Mouse (Mus musculus) retina, embryonic 14.5 days (tissue): ENCODE results near the gene Ctnna2.

ENCODE experiments used
- DNase-seq: peaks from one replicate; pipeline ENCODE4 v3.0.0-alpha.2; 2015; ENCODE audit warnings: low spot score

Ctnna2 gene

DNA sequence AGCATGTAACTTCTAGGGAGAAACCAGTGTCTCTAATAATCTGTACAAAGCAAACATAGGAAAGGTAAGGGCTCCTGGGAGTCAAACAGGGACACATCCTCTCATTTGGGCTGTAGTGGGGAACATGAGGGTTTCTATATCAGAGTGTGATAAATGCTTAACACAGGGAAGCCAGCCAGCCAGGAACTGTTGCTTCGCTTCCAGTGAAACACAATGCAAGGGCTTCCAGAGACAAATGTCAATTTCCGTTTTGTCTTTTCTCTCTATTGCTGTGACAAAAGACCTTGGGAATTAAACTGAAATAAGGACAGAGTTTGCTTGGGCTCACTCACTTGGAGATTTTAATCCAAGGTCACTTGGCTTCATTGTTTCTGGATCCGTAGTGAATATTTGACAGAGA is 162.4 kb downstream of the Ctnna2 start:
- no peak for DNase-seq

DNA sequence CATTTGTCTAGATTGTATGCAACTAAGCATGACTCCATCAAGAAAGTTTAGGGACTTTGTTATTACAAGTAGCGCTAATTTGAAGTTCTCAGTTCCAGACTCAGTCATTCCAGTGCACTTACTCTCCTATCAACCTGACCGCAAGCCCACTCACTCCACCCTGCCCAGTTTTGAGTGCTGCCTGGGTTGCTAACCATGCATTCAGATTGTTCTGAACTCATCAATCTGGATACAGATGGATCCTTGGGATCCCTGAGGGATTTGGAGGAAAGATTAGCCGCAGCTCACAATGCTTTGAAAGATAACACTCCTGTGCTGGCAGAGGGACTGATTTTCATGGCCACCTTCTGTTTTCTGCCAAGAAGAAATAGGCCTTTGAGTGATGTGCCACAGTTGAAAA is 168.5 kb downstream of the Ctnna2 start:
- DNase-seq, result no peak

DNA sequence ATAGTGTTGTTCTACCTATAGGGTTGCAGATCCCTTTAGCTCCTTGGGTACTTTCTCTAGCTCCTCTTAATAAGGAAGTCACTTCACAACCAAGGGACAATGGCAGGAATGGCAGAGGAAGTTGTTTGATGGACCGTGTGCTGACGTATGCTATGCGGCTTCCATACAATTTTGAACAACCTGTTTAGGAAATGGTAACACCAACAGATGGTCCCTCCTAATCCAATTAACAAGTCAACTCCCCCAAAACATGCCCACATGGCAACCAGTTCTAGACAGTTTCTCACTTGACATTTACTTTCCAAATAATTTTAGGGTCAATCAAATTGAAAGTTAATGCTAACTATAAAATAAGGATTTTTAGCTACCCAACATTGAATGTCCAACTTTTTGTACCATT is 176.9 kb downstream of the Ctnna2 start:
- DNase-seq, result no peak

DNA sequence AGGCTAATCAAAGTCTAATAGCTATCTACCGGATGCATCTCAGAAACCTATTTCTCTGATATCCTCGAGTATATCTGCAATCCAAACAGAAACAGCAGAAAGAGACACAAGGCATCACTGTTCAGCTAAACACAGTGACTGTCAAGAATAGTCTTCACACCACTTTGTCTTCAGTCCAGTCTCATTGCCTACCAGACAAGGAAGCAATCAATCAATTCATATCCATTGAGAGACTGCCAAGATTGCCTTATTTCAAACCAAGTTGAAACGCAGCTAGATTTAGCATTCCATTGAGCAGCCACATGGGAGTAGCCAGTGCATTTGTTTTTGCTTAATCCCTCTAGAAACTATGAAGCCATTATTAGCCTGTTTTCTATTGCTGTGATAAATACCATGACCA is 196.2 kb downstream of the Ctnna2 start:
- DNase-seq, result no peak

DNA sequence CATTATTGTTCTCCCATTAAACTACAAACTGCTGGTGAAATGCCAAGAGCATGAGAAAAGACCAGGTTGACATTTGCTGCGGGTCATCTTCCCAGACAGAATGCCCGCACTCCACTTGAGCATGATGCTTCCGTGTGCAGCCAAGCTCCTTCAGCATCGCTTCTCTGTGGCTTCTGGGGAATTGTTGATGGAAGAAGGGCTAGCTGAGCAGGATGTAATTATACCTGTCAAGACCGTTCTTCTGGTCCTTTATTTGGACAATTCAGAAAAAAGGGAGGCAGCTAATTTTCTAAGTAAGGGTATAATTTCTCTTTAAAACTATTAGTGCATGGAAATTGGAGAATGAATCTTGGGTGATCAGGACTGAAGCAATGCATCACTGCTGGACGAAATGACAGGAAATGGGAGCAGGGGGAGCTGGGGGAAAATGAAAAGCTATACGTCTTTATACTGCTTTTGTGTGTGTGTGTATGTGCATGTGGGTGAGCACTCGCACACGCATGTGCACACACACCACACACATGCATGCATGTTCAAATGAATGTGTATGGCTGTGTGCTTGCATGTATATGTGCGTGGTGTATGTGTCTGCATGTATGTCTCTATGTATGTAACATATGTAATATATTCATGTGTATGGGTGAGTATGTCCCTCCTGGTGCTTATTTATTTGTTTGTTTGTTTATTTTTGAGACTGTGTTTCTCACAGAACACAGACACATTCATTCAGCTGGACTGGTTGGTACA is 211.0 kb downstream of the Ctnna2 start:
- no peak for DNase-seq

DNA sequence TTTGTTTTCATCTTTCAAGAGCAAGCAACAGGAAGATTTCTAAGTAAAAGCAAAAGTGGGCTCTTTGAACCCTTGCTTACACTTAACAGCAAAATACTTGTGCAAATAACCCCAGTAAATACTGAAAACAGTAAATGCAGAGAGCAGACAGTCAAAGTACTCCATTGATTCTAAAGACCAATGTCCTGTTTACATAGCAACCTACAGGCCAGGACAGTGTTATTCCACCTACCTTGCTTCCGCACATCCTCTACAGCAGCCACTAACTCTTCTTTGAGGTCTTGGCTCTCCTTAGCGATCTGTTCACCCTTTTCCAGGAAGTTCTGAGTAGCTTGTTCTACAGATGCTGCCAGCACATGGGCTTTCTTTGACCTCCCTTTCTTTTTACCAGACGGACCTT is 221.3 kb downstream of the Ctnna2 start:
- DNase-seq, result no peak

DNA sequence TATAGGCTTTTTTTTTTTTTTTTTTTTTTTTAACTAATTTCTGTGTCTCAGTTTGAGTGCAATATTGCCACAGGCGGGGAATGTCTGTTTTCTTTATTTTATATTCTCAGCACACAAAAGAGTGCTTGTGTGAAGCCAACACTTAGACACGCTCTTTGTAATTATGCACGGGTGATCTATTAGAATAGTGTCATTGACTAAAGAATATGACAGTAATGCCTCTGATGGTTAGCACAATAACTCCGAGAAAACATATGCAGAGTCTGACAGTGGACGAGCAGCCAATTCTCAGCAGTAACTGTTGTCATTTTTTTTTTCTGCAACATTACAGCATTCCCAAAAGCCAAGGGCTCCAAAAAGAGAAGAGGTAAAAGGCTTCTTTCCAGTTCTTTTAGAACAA is 234.1 kb downstream of the Ctnna2 start:
- DNase-seq, result peak; percentile 13

DNA sequence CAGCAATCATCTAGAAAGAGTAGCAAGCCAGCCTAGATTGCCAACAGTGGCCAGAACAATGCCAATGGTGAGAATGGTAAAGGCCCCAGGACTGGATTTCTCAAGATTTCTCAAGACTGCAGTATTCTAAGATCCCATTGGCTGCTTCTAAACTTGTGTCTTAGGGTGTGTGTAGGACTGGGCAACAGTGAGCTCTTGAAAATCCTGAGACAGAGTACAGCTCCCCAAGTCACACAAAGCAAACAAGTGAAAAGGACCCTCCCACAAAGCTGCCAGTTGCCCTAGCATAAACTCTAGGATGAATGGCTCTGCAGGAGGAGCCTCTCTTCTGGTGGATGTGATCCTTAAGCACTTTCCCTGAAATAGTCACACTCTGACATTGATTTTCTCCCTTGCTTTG is 235.8 kb downstream of the Ctnna2 start:
- no peak for DNase-seq

DNA sequence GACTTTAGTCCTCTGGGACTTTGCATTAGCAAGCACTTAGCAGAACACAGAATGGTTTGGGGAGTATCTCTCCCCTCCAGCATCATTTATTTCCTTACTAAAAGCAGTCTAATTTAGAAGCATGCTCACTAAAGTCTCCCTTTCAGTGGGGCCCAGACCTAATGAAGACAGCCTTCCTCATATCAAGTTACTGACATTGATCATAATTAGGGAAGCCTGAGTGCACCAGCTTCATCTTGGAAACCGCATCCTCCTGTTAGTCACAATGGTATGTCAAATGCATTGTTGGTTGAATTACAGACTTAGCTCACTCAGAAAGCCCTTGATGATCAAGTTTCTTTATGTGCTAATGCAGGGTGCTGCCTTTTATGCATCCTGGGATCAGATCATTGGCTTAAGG is 236.5 kb downstream of the Ctnna2 start:
- peak; percentile 47 for DNase-seq

DNA sequence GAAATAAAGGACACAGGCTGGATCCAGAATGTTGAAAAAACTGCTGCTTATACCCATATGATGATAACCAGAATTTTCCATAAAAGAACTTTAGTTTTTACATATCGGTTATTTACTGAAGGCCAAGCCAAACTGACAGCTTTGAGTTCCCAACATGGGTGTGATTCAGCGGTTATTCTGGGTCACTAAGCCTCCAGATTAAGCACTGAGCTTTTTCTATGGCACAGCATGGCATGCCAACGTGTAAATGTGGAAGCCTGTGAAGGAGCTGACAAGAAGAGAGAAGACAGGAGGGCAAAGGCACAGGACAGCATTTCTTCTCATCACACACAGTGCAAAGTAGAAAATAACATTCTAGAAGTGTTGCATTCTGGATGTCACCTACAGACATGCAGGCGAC is 240.9 kb downstream of the Ctnna2 start:
- peak; percentile 36 for DNase-seq

DNA sequence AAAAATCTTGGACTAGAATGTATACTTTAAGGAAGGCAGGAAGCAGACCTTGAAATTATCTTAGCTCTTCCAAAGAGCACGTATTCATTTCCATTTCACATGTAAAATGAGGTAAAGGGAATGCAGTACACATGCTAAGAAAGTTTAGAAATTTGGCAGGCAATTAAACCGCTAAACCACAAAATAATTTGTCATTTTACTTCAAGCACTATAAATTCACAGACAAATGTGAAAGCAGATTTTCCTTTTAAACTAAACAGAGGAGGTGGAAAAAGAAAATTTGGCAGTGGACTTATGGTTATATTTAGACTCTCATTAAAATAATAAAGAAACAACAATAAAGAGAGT is 254.6 kb downstream of the Ctnna2 start:
- no peak for DNase-seq

DNA sequence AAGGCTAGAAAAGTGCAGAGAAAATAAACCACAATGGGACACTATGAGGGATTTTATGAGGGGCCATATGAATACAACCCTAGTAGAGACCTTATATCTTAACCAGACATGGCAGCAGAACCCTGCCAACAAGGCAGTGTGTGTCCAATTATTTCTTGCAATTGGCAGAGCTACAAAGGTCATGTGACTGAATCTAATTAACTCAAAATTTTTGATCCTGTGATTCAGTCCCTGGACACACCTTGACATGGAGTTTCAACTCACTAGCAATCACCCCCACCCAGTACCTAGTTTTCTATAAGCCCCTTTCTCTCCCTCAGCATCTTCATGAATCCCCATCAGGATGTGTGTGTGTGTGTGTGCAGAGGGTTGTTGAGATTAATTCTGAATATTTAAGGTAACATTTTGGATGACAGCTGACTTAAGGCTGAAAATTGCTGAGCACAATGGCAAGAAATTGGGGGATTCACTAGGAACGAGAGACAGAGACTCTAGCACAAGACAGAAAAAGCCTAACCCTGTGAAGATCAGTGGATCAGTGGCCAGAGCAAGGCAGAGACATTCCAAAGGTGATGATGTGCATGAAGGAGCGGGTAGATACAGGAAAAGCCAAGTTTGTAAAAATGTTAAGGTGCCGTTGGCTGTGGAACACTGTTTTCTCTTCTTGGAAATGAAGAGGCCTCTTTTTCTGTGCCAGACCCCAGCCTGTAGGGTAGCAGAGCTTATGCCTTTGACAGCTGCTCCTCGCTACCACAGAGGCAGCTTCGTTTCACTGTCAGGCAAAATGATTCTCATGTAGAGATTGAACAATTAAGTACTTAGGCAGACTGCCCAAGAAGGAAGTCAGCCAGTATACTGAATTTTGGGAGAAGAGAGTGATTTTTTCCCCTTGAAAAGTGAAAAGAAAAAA is 255.2 kb downstream of the Ctnna2 start:
- DNase-seq, result no peak

DNA sequence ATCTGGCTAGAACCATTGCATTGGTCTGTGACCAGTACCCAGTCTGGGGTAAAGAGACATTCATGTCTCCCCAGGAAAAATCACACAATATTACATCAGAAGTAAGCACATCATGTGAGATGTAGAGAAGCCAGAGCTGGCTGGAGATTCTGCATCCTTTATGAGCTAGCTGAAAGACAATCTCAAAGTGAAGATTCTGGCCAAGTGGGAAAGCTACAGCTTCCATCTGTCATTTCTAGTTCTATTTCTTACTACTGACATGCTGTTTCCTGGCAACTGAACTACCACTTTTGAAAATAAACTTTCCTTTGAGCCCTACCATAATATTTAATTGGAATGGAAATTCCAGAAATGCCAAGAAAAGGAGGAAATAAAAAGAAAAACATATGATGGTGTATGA is 285.4 kb downstream of the Ctnna2 start:
- DNase-seq, result no peak

DNA sequence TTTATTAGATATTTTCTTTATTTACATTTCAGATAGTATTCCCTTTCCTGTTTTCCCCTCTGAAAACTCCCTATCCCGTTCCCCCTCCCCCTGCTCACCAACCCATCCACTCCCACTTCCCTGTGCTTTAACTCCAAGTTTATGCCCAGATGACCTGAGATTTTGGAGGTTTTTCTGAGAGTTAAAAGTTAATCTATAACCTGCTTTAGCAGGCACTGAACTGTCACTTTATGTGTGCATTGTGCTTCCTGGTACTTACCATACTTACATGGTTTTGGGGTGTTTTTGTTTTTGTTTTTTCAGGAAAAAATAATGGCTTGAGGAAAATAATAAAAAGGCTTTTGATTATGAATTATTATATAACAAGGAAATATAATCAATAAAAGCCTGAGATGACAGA is 292.3 kb downstream of the Ctnna2 start:
- DNase-seq, result no peak

DNA sequence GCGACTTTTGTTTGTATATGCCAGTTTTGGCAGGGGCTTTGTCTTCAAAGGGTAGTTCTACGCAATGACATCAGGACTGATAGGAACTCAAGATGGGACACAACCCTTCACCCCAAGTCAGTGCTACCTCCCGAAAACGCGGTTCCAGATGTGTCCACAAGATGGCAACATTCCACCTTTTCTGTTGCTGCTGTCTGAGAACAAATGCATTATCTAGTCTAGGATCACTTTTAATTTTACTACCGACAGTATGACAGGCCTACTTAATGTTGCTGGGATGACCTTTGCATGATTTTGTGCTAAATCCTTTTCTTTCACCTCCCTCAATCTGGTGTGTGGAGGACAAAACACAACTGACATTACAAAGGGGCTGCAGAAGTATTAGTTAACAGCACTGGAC is 329.4 kb downstream of the Ctnna2 start:
- peak; percentile 81 for DNase-seq

DNA sequence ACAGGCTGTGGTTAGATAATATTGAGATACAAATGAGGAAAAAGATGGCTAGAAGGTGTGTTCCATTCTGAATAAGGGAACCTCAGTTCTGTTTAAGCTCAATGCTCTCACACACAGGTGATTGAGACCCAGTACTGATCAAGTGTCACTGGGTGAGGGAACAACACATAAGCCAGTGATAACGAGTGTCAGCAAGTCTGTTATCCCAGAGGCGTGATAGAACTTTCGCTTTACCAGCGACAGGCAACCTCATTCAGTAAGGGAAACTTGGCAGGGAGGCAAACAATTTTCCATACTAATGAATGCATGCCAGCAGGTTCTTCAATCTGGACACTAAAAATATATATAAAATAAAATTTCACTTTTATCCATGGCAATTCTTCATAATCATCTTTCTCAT is 334.9 kb downstream of the Ctnna2 start:
- no peak for DNase-seq

DNA sequence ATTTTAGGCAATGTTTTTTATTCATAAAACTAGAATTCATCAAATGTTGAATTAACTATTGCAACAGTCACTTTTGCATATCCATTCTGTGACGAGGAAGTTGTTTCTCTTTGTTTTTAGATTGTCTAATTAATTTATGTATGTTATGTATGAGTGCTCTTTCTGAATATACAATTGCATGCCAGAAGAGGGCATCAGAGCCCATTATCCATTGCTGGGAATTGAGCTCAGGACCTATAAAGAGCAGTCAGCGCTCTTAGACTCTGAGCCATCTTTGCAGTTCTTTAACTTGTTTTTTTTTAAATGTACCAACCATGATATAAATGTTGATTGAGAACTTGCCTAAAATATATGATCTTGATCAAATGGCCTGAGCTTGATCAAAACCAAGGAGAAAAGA is 340.7 kb downstream of the Ctnna2 start:
- DNase-seq, result no peak

DNA sequence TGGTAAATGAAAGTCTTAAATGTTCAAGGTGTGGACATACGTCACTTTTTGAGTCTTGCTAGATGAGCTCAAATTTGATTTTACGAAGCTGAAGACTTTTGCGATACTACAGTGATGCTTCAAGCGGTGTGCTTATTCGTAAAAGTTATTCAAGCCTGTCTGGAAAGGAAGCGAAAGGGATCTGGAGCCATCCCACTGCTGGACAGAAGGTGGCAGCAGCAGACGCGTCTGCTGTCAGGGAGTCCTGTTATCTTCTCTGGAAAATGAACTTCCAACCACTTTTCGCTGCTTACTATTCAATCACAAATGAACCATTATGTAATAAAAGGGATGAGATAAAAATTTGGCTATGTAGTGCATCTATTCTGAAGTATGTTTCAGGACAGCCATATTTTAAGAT is 345.5 kb downstream of the Ctnna2 start:
- peak; percentile 77 for DNase-seq

DNA sequence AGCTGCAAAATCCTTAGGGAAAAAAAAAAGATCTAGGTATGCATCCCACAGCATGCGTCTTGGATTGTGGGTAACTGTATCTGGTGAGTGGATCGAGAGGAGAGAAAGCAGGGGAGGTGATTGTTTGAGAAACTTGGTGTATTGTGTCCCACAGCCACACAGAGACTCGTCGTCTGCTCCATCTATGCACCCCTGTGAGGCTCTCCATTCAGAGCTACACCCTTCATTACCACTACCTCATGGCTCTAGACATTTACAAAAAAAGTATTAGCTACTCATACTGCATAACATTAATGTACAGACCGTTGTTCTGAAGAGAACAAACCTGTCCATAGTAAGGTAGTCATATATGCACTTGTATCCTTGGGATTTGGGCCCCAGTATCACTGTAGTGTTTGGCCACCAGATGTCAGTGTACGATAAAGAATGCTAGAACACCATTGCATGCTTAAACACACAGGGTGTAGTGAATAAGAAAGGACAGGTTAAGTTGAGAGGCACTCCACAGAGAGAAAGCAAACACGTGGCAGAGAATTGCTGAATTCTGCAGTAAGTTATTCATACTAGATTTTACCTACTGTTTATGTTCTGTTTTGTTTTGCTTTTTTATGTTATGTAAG is 350.8 kb downstream of the Ctnna2 start:
- DNase-seq, result peak; percentile 77

DNA sequence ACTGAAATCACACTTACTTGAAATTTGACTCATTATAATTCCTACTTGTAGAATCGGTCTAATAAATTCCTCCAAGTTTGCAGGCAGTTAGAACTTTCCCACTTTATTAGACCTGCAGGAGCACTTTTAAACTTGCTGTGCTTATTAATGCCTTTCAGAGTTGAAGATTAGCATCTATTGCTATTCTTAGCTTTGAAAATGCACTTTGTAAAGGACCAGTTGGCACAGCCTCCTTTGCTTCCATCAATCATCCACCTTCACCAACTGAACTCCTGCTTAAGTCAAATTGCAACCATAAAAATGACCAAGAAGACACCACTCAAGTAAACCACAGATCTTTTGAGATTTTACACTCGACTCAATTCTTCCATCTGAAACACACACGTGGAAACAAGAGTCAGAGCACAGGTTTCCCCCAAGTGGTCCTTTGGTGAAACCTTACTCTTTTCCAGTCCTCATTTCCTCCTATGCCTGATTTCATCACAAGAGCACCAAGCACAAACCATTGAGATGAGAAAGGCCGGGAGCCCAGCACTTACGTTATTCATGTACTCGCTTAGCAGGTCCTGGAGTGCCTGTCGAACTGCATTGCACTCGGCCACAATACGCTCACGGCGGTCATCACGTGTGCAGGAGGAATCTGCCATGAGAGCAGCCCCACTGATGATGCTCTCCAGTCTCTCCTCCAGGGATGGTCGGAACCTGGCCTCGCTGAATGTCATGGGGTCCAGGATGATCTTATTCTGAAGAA is 374.7 kb downstream of the Ctnna2 start:
- no peak for DNase-seq

DNA sequence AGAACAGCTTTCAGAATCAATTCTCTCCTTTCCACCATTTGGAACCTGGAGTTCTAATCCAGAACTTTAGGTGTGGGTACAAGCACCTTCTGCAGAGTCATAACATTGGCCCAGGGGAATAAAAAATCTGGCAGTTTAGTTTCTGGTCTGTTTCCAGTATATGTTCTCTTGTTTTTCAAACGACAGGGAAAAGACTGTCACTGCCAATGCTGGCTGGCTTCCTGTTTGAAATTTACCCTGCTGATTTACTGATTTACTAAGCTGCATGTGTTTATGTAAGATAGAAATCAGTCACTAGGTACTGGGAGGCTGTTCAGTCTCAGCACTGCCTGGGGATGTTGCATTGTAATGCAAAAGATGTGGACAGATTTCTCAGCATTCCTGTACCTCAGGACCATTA is 375.6 kb downstream of the Ctnna2 start:
- DNase-seq, result no peak

DNA sequence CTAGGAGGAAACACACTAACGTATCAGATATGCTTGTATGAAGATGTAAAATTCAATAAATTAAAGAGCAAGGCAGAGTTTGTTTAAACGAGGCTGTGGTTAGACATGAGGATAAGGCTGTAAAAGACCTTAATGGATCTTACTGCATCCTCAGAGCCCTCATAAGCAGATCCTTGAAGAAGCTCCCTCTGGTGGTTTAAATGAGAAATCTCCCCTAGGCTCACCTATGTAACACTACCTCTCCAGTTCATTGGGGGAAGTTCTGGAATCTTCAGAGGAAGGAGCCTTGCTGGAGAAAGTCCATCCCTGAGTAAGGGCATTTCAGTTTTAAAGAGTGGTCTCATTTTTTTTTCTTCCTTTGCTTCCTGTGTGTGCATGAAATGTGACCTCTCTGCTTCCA is 380.3 kb downstream of the Ctnna2 start:
- peak; percentile 55 for DNase-seq
